Mouse (Mus musculus) heart, adult 11 months (tissue): ENCODE results near the gene Ercc6l2.

Experiments used
- DNase-seq: peaks from one replicate; pipeline ENCODE4 v3.0.0; 2022

Gene Ercc6l2

GRCm38 (mm10) chr13:63885532-63885949 is 70.5 kb downstream of the Ercc6l2 start:
- no peak for DNase-seq

- DNase-seq, result no peak
Measured at GRCm38 (mm10) chr13:63886429-63887052, 71.5 kb downstream of the Ercc6l2 start.

GRCm38 (mm10) chr13:63900679-63901302 is 85.8 kb downstream of the Ercc6l2 start:
- DNase-seq, result peak; percentile 93

GRCm38 (mm10) chr13:63901303-63901713 is 86.3 kb downstream of the Ercc6l2 start:
- DNase-seq, result peak; percentile 97

GRCm38 (mm10) chr13:63901714-63902597 is 86.9 kb downstream of the Ercc6l2 start:
- DNase-seq, result peak; percentile 98

- DNase-seq, result peak; percentile 94
Measured at GRCm38 (mm10) chr13:63906516-63906915, 91.5 kb downstream of the Ercc6l2 start.

GRCm38 (mm10) chr13:63907437-63907836 is 92.4 kb downstream of the Ercc6l2 start:
- peak; percentile 81 for DNase-seq

GRCm38 (mm10) chr13:63910141-63910804 is 95.2 kb downstream of the Ercc6l2 start:
- peak; percentile 72 for DNase-seq

- DNase-seq, result peak; percentile 80
Measured at GRCm38 (mm10) chr13:63911617-63912016, 96.6 kb downstream of the Ercc6l2 start.

- DNase-seq, result peak; percentile 51
Measured at GRCm38 (mm10) chr13:63913136-63913535, 98.1 kb downstream of the Ercc6l2 start.

- peak; percentile 41 for DNase-seq
Measured at GRCm38 (mm10) chr13:63915176-63915575, 100.1 kb downstream of the Ercc6l2 start.

- DNase-seq, result no peak
Measured at GRCm38 (mm10) chr13:63915684-63916083, 100.6 kb downstream of the Ercc6l2 start.

- no peak for DNase-seq
Measured at GRCm38 (mm10) chr13:63916568-63916967, 101.5 kb downstream of the Ercc6l2 start.

GRCm38 (mm10) chr13:63917198-63917767 is 102.2 kb downstream of the Ercc6l2 start:
- DNase-seq, result peak; percentile 95

GRCm38 (mm10) chr13:63917776-63918621 is 103.0 kb downstream of the Ercc6l2 start:
- DNase-seq, result no peak

- DNase-seq, result peak; percentile 93
Measured at GRCm38 (mm10) chr13:63918733-63919422, 103.8 kb downstream of the Ercc6l2 start.

GRCm38 (mm10) chr13:63924036-63924435 is 109.0 kb downstream of the Ercc6l2 start:
- DNase-seq, result peak; percentile 94

- no peak for DNase-seq
Measured at GRCm38 (mm10) chr13:63927326-63927725, 112.3 kb downstream of the Ercc6l2 start.

- DNase-seq, result peak; percentile 80
Measured at GRCm38 (mm10) chr13:63929351-63929750, 114.3 kb downstream of the Ercc6l2 start.

- no peak for DNase-seq
Measured at GRCm38 (mm10) chr13:63929917-63930515, 115.0 kb downstream of the Ercc6l2 start.

GRCm38 (mm10) chr13:63930525-63930924 is 115.5 kb downstream of the Ercc6l2 start:
- DNase-seq, result no peak
